Mouse (Mus musculus): Measurements from ENCODE around the gene Snrk. TPM values are rescaled to one million over a fixed set of nuclear protein-coding genes. Genes with fewer than 3 reads are reported as not detected.
"Not testable (repeated sequence)": the region's sequence is repeated elsewhere in the genome, so short reads cannot be mapped to it uniquely, and the experiment has no call there.

Gene Snrk
- polyA plus RNA-seq, 1 experiment from 2014 or later = 80.2 TPM

GRCm38 (mm10) chr9:122149997-122150826 lies 33.1 kb downstream of the Snrk start:
- peaks cover under 1% of the 10 kb centered on the region; the same call in 1 of the 2 replicates for H3K36me3 ChIP-seq
- no peak overlapping the region for H3K9ac ChIP-seq
- H3K27ac ChIP-seq (replicated peaks) = no peak overlapping the region
- H3K9me3 ChIP-seq = no peaks in the 10 kb centered on the region
- peaks cover 6% of the 10 kb centered on the region for H3K4me1 ChIP-seq (replicated peaks)
- no peaks in the 10 kb centered on the region for H3K27me3 ChIP-seq
- ATAC-seq (ENCODE audit: low FRiP score, low read depth) = no peak
- H3K4me2 ChIP-seq = no peak overlapping the region
- H3K4me3 ChIP-seq = no peak overlapping the region
- 93% methylated on average over 9 of the region's 9 CpGs for WGBS

DNA sequence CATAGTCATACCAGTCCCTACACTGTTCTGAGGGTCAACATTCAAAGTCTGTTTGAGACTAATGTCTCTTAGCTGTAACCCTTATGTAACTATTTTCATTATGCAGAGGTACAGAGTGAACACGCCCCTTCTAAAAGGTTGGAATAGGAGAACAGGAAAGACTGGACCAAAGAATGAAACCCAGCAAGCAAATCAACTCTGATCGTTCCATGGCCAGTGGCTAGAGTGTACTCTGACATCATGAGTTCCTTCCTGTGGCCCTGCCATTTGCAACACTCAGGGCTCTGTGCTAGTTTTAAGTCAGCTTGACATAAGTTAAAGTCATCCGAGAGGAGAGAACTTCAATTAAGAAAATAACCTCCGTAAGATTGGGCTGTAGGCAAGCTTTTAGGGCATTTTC lies 35.0 kb downstream of the Snrk start:
- H3K4me2 ChIP-seq = no peak overlapping the region
- peaks cover under 1% of the 10 kb centered on the region; the same call in 1 of the 2 replicates for H3K36me3 ChIP-seq
- H3K4me3 ChIP-seq = no peak overlapping the region
- H3K4me1 ChIP-seq (replicated peaks) = no peaks in the 10 kb centered on the region; the same call in 1 of the 2 replicates
- H3K9ac ChIP-seq = no peak overlapping the region
- H3K9me3 ChIP-seq = no peaks in the 10 kb centered on the region
- H3K27ac ChIP-seq (replicated peaks) = no peak overlapping the region
- ATAC-seq (ENCODE audit: low FRiP score, low read depth) = no peak
- no peaks in the 10 kb centered on the region for H3K27me3 ChIP-seq
- 96% methylated on average over 4 of the region's 4 CpGs for WGBS

GRCm38 (mm10) chr9:122152501-122152900 lies 35.4 kb downstream of the Snrk start:
- WGBS = 80% methylated on average over 1 of the region's 1 CpGs
- H3K9ac ChIP-seq = no peak overlapping the region
- no peak overlapping the region for H3K4me2 ChIP-seq
- no peak for ATAC-seq (ENCODE audit: low FRiP score, low read depth)
- no peak overlapping the region for H3K27ac ChIP-seq (replicated peaks)
- H3K4me3 ChIP-seq = no peak overlapping the region
- no peaks in the 10 kb centered on the region for H3K9me3 ChIP-seq
- H3K4me1 ChIP-seq (replicated peaks) = no peaks in the 10 kb centered on the region; the same call in 1 of the 2 replicates
- H3K36me3 ChIP-seq = peaks cover 5% of the 10 kb centered on the region
- no peaks in the 10 kb centered on the region for H3K27me3 ChIP-seq

DNA sequence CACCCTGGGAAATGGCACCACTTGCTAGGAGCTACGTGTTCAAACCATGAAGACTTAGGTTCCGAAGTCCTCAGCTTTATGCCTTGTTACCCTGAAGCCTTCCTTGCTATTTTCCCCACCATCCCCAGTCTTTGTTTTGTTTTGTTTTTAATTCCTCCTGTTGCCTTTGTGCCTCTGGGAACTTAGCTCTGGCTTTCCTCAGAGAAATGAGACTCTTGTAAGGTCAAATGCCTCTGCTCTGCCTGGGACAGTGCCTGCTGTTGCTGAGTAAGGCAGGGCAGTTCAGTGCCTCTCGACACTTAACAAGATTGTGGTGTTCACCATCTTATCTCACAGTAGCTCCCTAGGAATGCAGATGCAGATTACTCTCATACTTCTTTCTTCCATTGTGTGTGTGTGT lies 36.4 kb downstream of the Snrk start:
- Histone ChIP-seq H3K4me1 (replicated peaks) (no peaks in the 10 kb centered on the region), H3K4me2 (no peak overlapping the region), H3K27ac (replicated peaks) (no peak overlapping the region), H3K9ac (no peak overlapping the region), H3K36me3 (peaks cover 11% of the 10 kb centered on the region), H3K4me3 (no peak overlapping the region), H3K9me3 (no peaks in the 10 kb centered on the region), H3K27me3 (no peaks in the 10 kb centered on the region)
- 95% methylated on average over 3 of the region's 3 CpGs for WGBS
- ATAC-seq (ENCODE audit: low FRiP score, low read depth) = no peak

GRCm38 (mm10) chr9:122155193-122155592 lies 38.1 kb downstream of the Snrk start:
- ATAC-seq (ENCODE audit: low FRiP score, low read depth) = no peak
- no peaks in the 10 kb centered on the region for H3K4me1 ChIP-seq (replicated peaks)
- WGBS = 94% methylated on average over 1 of the region's 1 CpGs
- H3K4me2 ChIP-seq = no peak overlapping the region
- H3K27me3 ChIP-seq = no peaks in the 10 kb centered on the region
- no peak overlapping the region for H3K27ac ChIP-seq (replicated peaks)
- no peaks in the 10 kb centered on the region for H3K9me3 ChIP-seq
- no peak overlapping the region for H3K9ac ChIP-seq
- H3K4me3 ChIP-seq = no peak overlapping the region
- H3K36me3 ChIP-seq = peaks cover 12% of the 10 kb centered on the region

DNA sequence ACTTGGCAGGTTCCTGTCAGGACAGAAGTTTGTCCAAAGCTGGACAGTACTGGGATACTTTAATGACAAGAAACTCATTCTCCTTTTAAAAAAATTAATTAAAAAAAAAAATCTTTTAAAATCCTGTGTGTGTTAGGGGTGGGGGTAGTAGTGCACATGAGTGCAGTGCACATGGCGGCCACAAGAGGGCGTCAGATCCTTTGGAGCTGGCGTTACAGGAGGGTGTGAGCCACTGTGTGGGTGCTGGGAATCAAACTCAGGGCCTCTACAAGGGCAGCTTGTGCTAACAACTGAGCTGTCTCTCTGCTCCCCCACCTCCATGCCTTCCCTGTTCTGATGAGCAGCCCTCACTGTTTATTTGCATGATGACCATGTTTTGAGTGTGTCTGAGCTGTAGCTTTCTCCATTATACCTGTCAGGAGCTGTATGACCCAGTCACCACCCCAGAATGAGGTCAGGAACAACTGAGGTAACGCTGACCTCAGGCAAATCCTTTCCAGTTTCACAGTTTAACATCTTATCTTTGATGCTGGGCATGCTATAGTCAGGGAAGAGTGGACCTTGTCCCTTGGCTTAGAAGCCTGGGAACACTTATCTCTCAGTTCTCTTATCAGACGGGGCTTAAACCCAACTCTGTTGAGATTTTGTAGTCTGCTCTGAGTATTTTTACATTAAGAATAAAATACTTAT lies 39.5 kb downstream of the Snrk start:
- H3K4me3 ChIP-seq = no peak overlapping the region
- WGBS = 90% methylated on average over 5 of the region's 5 CpGs
- no peaks in the 10 kb centered on the region for H3K9me3 ChIP-seq
- H3K4me2 ChIP-seq = no peak overlapping the region
- H3K9ac ChIP-seq = no peak overlapping the region
- no peak overlapping the region for H3K27ac ChIP-seq (replicated peaks)
- H3K27me3 ChIP-seq = no peaks in the 10 kb centered on the region
- no peaks in the 10 kb centered on the region for H3K4me1 ChIP-seq (replicated peaks)
- H3K36me3 ChIP-seq = peaks cover 18% of the 10 kb centered on the region
- ATAC-seq (ENCODE audit: low FRiP score, low read depth) = no peak

GRCm38 (mm10) chr9:122157079-122157441 lies 40.0 kb downstream of the Snrk start:
- H3K4me3 ChIP-seq = no peak overlapping the region
- H3K4me2 ChIP-seq = no peak overlapping the region
- 92% methylated on average over 14 of the region's 14 CpGs for WGBS
- H3K4me1 ChIP-seq (replicated peaks) = no peaks in the 10 kb centered on the region
- no peak for ATAC-seq (ENCODE audit: low FRiP score, low read depth)
- no peak overlapping the region for H3K27ac ChIP-seq (replicated peaks)
- no peaks in the 10 kb centered on the region for H3K9me3 ChIP-seq
- H3K9ac ChIP-seq = no peak overlapping the region
- no peaks in the 10 kb centered on the region for H3K27me3 ChIP-seq
- peaks cover 18% of the 10 kb centered on the region for H3K36me3 ChIP-seq

DNA sequence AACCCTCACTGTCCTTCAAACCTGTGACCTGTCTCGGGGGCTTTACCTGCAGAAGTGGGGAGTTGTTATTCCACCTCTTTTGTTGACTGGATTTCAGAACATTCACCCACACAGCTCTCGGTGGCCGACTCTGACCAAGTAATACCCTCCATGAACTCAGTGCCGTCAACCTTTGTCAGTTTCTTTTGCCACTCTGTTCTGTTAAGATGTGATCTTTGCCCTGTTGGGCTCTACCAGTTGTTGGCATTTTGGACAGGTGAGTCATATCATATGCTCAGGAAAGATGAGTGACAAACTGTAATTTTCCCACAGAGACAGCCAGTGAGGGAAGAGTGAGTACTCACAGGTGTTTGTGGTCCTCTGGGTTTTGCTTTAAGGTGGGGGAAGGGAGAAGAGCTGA lies 47.5 kb downstream of the Snrk start:
- H3K9me3 ChIP-seq = no peaks in the 10 kb centered on the region
- no peak overlapping the region for H3K27ac ChIP-seq (replicated peaks)
- WGBS = 94% methylated on average over 4 of the region's 4 CpGs
- no peak overlapping the region for H3K9ac ChIP-seq
- H3K36me3 ChIP-seq = peaks cover 42% of the 10 kb centered on the region
- no peaks in the 10 kb centered on the region for H3K4me1 ChIP-seq (replicated peaks)
- no peak overlapping the region for H3K4me3 ChIP-seq
- no peaks in the 10 kb centered on the region for H3K27me3 ChIP-seq
- no peak overlapping the region for H3K4me2 ChIP-seq
- ATAC-seq (ENCODE audit: low FRiP score, low read depth) = no peak

- H3K36me3 ChIP-seq = peaks cover 38% of the 10 kb centered on the region
- H3K27me3 ChIP-seq, H3K9ac ChIP-seq: not testable (repeated sequence)
Observed at GRCm38 (mm10) chr9:122167719-122168118, 50.7 kb downstream of the Snrk start.

DNA sequence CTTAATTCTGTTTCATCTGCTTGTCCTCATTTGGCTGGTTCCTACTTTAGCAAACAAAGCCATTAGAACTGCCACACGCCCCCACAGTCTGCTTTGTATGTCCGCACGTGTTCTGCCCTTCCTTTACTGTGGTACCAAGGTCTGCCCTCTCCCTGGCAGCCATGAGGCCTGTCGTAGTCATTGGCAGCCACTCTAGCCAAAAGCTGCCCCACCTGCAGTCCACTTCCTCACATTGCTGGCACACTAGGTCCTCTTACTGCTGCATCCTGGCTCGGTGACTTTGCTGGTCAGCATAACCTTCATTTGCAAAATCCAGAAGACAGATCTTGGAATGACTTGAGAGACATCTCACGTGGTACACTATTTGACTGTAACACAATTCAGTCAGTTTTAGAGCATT lies 52.8 kb downstream of the Snrk start:
- Histone ChIP-seq H3K27me3 (no peaks in the 10 kb centered on the region), H3K4me1 (replicated peaks) (0 out of 2 replicates have a peak, but pooled peaks cover 7% of the 10 kb centered on the region), H3K9me3 (no peaks in the 10 kb centered on the region), H3K9ac (no peak overlapping the region), H3K36me3 (peaks cover 22% of the 10 kb centered on the region), H3K4me3 (no peak overlapping the region), H3K4me2 (no peak overlapping the region), H3K27ac (replicated peaks) (no peak overlapping the region)
- 86% methylated on average over 6 of the region's 6 CpGs for WGBS
- ATAC-seq (ENCODE audit: low FRiP score, low read depth) = no peak

More at GRCm38 (mm10) chr9:122167719-122168118, 50.7 kb downstream of the Snrk start:
- 91% methylated on average over 5 of the region's 5 CpGs for WGBS
- not testable (repeated sequence) for H3K4me3 ChIP-seq; H3K4me2 ChIP-seq; H3K4me1 ChIP-seq (replicated peaks); H3K27ac ChIP-seq (replicated peaks); ATAC-seq (ENCODE audit: low FRiP score, low read depth); H3K9me3 ChIP-seq

- 86% methylated on average over 11 of the region's 11 CpGs for WGBS
- Histone ChIP-seq H3K4me1 (replicated peaks) (0 out of 2 replicates have a peak, but pooled peaks cover 7% of the 10 kb centered on the region), H3K27ac (replicated peaks) (no peak overlapping the region), H3K9ac (no peak overlapping the region), H3K36me3 (peaks cover 8% of the 10 kb centered on the region; the same call in 1 of the 2 replicates), H3K4me2 (no peak overlapping the region), H3K9me3 (no peaks in the 10 kb centered on the region), H3K4me3 (no peak overlapping the region), H3K27me3 (no peaks in the 10 kb centered on the region)
- no peak for ATAC-seq (ENCODE audit: low FRiP score, low read depth)
Observed at GRCm38 (mm10) chr9:122172612-122173186, 55.6 kb downstream of the Snrk start.

Measured in hindbrain, embryonic 15.5 days (tissue).